Mouse (Mus musculus): ENCODE measurements at regions not wholly inside any gene's neighbourhood (a gene's known extent, or its start where the extent isn't known, plus 50 kb on each side); places are given as distances from the start of the nearest gene placed in this dataset.
"Not testable (repeated sequence)": the region's sequence is repeated elsewhere in the genome, so short reads cannot be mapped to it uniquely, and the experiment has no call there.

DNA sequence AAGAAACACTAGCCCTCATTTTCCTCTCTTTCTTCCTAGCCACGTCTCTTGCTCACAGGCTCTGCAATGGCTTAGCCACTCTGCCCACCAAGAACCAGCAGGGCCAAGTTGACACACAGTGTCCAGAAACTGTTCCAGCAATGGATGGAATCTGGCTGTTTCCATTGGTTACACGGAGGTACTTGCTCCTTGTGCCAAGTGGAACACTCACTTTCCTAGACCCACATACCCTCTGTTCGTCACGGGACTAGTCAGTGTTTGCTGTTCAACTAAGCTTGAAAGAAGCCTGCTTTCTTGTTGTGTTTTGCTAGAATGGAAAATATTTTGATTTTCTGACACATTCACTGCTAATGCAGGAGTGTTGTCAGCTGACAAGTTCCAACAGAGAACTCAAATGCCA, 575.7 kb upstream of the Gulo start:
- DNase-seq: no peak

GRCm38 (mm10) chr14:66579904-66580492, 571.0 kb upstream of the Gulo start:
- DNase-seq: no peak

- DNase-seq: no peak
These were observed 557.6 kb upstream of the Gulo start for GRCm38 (mm10) chr14:66566600-66566999.

DNA sequence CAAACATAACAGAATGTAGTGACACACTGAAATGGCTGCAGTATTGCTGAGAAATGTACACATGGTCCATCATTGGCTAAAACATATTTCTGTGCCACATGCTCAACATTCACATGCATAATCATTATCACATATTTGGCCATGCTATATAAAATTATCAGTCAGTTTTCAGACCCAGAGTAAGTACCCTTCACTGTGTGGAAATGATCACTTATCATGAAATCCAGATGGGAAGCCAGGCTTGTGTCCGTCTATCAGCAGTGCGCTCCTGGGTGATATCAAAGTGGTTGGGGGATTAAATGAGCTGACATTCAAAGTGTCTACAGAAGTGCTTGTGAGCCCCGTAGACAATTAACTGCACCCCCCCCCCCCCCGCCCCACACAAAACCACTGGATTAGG, 553.7 kb upstream of the Gulo start:
- DNase-seq: no peak

DNA sequence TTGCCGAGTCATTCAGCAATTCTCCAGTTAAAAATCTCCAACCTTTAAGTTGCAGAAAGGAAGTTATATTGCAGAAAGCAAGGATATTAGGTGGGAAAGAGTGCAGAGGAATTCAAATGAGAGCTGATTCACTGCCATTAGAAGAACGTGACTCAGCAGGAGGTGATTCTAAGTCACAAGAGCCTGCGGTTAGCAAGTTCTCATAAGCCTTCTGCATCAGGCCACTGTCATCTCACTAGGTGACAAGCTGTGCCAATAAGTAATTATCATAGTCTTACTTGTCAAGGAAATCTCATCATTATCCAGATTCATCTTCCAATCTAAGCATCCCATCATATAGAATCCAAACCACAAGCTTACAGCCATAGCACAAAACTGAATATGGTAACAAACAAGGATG, 552.7 kb upstream of the Gulo start:
- no peak for DNase-seq

- no peak for DNase-seq
These were observed 552.1 kb upstream of the Gulo start for GRCm38 (mm10) chr14:66561042-66561590.

DNA sequence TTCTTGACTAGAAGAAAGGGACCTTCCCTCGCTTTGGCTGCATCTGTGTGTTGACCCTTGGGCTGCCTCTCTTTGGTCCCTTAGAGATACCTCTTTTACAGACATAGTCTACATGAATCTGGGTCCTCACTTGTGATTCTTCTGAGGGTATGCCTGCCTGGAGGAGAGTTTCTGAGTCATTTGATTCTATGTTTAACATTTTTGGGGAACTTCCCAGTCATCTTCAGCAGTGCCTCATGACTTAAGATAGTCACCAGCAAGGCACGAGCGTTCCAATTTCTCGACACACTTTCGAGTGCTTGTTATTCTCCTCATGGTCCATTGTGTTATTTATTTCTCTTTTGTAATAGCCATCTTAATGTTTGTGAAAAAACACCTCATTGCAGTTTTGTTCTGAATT, 549.4 kb upstream of the Gulo start:
- peak; percentile 60 for DNase-seq

GRCm38 (mm10) chr14:66557631-66558030, 548.6 kb upstream of the Gulo start:
- DNase-seq: no peak

GRCm38 (mm10) chr14:66538498-66538897, 529.5 kb upstream of the Gulo start:
- peak; percentile 14 for DNase-seq

GRCm38 (mm10) chr14:66534671-66535070, 525.7 kb upstream of the Gulo start:
- DNase-seq: no peak

- no peak for DNase-seq
These were observed 519.1 kb upstream of the Gulo start for GRCm38 (mm10) chr14:66528135-66528534.

GRCm38 (mm10) chr14:66527061-66527460, 518.1 kb upstream of the Gulo start:
- DNase-seq: peak; percentile 72

GRCm38 (mm10) chr14:66522856-66523400, 513.9 kb upstream of the Gulo start:
- DNase-seq: peak; percentile 33

DNA sequence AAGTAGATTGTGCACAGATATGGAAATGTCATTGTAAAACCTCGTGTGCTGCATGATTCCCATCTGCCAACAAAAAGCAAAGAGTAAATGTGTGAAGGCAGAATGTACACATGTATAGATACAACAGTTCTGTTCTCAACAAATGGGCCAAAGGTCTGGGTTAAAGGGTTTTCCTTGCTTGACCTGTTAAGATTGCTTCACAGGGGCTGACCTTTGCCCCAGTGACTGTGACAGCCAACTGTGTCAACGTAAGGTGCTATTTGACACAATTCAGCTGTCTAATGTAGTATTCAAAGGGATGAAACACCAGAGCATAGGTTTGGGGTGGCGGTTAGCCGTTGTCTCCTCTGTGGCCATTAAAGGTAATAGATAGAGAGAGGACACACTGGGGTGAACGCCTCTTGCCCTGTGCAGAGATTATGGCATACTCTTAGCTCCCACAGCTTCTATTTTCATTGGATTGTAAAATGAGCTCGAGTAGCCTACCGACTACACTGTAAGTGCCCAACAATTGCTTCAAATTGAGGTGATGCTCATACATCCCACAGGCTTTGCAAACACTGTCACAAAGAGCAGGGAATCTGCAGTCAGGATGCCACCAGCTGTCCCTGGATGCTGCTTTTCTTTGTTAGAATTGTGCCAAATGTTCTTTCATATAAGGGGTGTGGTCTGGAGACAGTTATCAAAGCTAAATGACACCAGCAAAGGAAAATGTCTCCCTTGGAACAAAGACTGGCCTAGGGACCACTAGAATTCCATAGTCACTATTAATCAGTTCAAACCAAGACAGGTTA, 513.0 kb upstream of the Gulo start:
- DNase-seq: no peak

DNA sequence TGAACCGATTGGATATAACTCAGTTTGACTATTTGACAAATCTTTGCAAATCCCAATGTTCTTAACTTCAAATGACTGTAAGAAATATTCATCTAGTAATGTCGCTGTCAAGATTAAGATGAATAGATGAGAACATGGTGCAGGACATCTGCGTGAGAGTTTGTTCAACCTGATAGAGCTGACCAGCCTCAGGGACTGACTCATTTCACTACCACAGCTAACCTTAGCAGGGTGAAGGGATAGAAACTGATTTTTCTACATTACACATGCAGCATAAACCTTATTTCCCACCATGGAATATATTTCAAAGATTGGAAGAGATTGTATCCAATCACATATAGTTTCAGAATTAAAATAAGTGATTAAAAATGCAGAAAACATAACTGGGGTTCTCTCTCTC, 507.8 kb upstream of the Gulo start:
- no peak for DNase-seq

DNA sequence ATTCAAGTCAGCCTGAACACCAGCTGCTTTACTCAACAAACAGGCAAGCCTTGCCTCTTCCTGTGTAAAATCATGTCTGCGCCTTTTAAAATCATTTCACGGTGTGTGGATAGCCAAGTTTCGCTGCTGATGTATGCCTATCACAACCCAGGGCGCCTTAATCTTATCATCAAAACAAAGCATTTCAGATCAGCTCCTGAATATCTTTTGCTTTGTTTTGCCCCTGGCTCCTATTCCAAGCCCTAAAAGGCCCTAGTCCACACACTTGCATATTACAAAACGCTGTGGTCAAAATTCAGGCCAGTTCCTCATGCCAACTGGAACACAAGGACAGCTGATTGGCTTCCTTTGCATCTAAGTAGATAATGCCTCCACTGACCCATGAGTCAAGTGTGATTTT, 501.7 kb upstream of the Gulo start:
- no peak for DNase-seq

- no peak for DNase-seq
These were observed 501.2 kb upstream of the Gulo start for GRCm38 (mm10) chr14:66510218-66510617.

DNA sequence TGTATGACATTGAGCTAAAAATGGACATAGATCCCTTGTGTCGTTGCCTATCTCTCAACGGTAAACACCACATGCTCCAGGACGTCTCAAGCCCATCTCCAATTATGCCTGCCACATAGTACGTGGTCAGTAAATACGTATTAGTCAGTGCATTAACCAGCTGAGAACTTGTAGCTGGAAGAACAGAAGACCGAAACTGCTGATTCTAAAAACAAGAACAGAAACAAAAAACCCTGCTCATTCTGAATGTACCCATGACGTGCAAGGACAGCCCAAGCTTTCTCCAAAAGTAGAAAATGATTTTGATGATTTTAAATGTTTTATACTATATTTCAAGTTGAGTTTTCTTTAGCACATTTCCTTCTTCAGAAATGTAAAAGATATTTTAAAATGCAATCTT, 500.7 kb upstream of the Gulo start:
- no peak for DNase-seq

GRCm38 (mm10) chr14:66501995-66502394, 493.0 kb upstream of the Gulo start:
- DNase-seq: no peak

- peak; percentile 77 for DNase-seq
These were observed 490.9 kb upstream of the Gulo start for GRCm38 (mm10) chr14:66499896-66500295.

DNA sequence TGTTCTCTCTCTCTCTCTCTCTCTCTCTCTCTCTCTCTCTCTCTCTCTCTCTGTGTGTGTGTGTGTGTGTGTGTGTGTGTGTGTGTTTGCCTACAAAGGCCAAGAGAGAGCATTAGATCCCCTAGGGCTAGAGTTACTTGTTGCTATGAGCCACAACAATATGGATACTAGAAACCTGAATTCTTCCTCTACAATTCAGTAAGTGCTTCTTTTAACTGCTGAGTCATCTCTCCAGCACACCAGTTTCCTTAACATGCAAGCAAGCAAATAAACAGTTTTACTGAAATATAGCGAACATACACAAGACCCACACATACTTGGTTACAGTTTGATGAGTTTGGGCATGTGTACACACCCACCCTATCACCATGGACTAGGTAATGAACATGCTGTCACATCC, 486.1 kb upstream of the Gulo start:
- no peak for DNase-seq

GRCm38 (mm10) chr14:66494518-66494923, 485.5 kb upstream of the Gulo start:
- DNase-seq: peak; percentile 90

DNA sequence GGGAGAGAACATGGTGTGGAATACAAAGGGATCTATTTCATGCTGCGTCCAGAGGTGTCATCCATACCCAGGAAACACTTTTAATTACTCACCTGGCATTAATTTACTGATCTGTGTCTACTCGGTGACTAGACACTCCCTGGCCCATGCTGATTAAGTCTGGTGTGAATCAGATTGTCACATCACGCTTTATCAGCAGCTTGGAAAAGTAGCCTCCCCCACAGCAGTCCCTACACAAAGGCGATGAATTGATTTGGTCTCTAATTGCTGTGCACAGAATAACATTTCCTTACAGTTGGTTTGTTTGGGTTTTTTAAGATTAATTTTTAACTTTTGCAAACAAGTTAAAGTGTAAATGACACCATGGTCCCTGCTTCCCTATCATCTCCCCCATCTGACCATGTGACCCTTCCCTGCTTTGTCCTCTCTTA, 484.7 kb upstream of the Gulo start:
- DNase-seq: no peak

- DNase-seq: not testable (repeated sequence)
These were observed 475.7 kb upstream of the Gulo start for GRCm38 (mm10) chr14:66484751-66485150.

Data from right cerebral cortex, adult 18-20 months (tissue).